Mouse (Mus musculus) erythroblast, embryonic 14.5 days (primary cell): ENCODE measurements around the gene Rfx2.

Experiments used
- GATA1 ChIP-seq: IDR thresholded peaks from 2 replicates; pipeline ENCODE4 v1.6.1; 2012; ENCODE audit warnings: low read length, inconsistent platforms, mixed read lengths
- TAL1 ChIP-seq: IDR thresholded peaks from 3 replicates; pipeline ENCODE4 v1.6.1; 2012; ENCODE audit warnings: low read length, inconsistent platforms, mixed read lengths

DNA sequence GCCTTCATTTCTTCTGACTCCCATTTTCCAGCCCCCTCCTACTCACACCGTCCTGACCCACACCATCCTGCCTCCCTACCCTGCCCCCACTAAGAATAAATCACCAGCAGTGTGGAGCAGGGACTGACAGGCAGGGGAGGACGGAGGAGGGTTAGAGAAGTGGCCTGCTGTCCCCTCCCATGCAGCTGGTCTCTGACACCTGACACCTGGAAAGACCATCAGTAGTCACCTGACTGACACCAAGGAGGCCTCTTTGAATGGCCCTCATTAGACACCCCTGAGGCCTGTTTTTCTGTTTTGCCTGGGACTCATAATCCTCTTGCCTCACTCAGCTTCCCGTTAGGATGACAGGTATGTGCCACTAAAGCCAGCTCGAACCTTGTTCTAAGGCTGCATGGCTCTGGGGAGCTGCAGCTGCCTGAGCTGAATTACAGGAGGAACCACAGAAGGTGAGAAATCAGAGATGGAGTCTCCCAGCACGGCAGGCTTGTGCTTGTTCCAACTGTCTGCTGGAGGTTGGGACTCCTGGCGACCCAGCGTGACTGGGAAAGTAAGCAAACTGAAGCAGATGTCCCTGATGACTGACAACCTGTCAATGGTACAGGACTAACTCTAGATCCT, 103.7 kb downstream of the Rfx2 start:
- TF ChIP-seq GATA1 (no peak), TAL1 (no peak)
